Mouse (Mus musculus) G1E (cell line): ENCODE data around the gene Lzts3. TPM values are rescaled to one million over a fixed set of nuclear protein-coding genes. Genes with fewer than 3 reads are reported as not detected.

Experiments
- ATAC-seq: 2 replicates; pipeline ENCODE4 v1.8.0; 2016; ENCODE audit warnings: mild to moderate bottlenecking; ENCODE audit not compliant: insufficient number of reproducible peaks, poor library complexity, low FRiP score, severe bottlenecking; ENCODE audit errors: extremely low read depth
- DNase-seq: peaks from one replicate; pipeline ENCODE4 v3.0.0; 2012; ENCODE audit warnings: low spot score
- H3K27me3 ChIP-seq: 2 replicates; pipeline ENCODE4 v1.6.1; 2012; ENCODE audit warnings: mild to moderate bottlenecking, low read length, inconsistent platforms; ENCODE audit not compliant: insufficient read depth
- H3K36me3 ChIP-seq: replicated peaks from 2 replicates; pipeline ENCODE3; 2012; ENCODE audit warnings: mild to moderate bottlenecking, inconsistent platforms
- H3K4me1 ChIP-seq: 2 replicates; pipeline ENCODE4 v1.6.1; 2012; ENCODE audit warnings: low read depth, low read length, inconsistent platforms, mixed read lengths; ENCODE audit not compliant: insufficient read depth
- H3K4me3 ChIP-seq: 2 replicates; pipeline ENCODE4 v1.5.1; 2012; ENCODE audit warnings: low read depth, mild to moderate bottlenecking, inconsistent platforms, low read length, moderate library complexity, mixed read lengths
- H3K9me3 ChIP-seq: replicated peaks from 2 replicates; pipeline ENCODE4 v1.6.1; 2012; ENCODE audit warnings: inconsistent platforms
- CTCF ChIP-seq: IDR thresholded peaks from 2 replicates; pipeline ENCODE4 v1.5.1; 2012; ENCODE audit warnings: low read depth, low read length, inconsistent platforms, mixed read lengths
- GATA1 ChIP-seq: IDR thresholded peaks from 2 replicates; pipeline ENCODE4 v1.6.1; 2012; ENCODE audit warnings: borderline replicate concordance, low read length, inconsistent platforms, mixed read lengths
- GATA2 ChIP-seq: IDR thresholded peaks from 2 replicates; pipeline ENCODE4 v1.6.1; 2012; ENCODE audit warnings: low read depth, low read length, inconsistent platforms, borderline replicate concordance
- POLR2AphosphoS5 ChIP-seq: IDR thresholded peaks from 2 replicates; pipeline ENCODE4 v1.6.1; 2012; ENCODE audit warnings: low read depth, low read length, inconsistent platforms; ENCODE audit not compliant: insufficient replicate concordance
- TAL1 ChIP-seq: conservative IDR thresholded peaks from 2 replicates; pipeline ENCODE4 v1.6.1; 2012; ENCODE audit warnings: low read depth, low read length, inconsistent platforms, mixed read lengths
- polyA plus RNA-seq: library from polyadenylated mRNA; stranded (reverse); fragments of >175 nt; gene quantifications from 2 replicates; pipeline ENCODE4 v1.2.3, GENCODE M21; 2012
- total RNA-seq, 2 experiments: library from RNA; stranded (forward) in 1 of 2; stranded (reverse) in 1 of 2; fragments of 200-1000 nt in 1 of 2; fragments of >200 nt in 1 of 2; fragmentation: Nextera tagmentation in 1 of 2; gene quantifications; 2 replicates each; pipeline ENCODE4 v1.2.3; 2014 to 2017

Lzts3 gene
- total and polyA plus RNA-seq, 3 experiments = 0.55 to 1.1 TPM; not detected in 1

- DNase-seq = no peak
- Histone ChIP-seq H3K36me3 (peaks cover 46% of the 10 kb centered on the region), H3K9me3 (no peaks in the 10 kb centered on the region), H3K4me1 (peaks cover 29% of the 10 kb centered on the region), H3K4me3 (peak overlapping the region; percentile 98; the same call in 1 of the 2 replicates), H3K27me3 (no peaks in the 10 kb centered on the region)
- ATAC-seq = no peak
- no peak for TF ChIP-seq POLR2AphosphoS5
- no peak for TF ChIP-seq GATA1
- TF ChIP-seq TAL1 = no peak
- peak; percentile 13; the same call in 1 of the 2 replicates for TF ChIP-seq CTCF
- TF ChIP-seq GATA2 = no peak
These were observed 14.2 kb downstream of the Lzts3 start for GRCm38 (mm10) chr2:130628424-130628823.

DNA sequence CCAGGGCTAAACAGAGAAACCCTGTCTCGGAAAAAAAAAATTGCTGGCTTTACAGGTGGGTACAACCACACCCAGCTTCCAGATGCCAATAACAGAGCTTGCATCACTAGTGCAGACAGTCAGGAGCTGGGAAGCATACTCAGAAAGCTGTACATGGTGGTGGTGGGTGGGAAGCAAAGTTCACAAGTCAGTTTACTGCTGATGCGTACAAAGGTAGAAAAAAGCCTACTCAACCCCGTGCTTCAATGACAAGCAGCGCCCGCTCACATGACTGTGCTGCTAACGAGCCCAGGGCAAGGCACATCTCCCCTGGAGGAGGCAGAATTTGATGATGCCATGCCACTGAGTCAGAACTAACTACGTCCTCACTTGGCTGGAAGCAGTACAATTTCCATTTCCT lies 23.6 kb downstream of the Lzts3 start:
- ATAC-seq (no peak), DNase-seq (no peak)
- Histone ChIP-seq H3K27me3 (no peaks in the 10 kb centered on the region), H3K4me3 (no peak overlapping the region), H3K36me3 (peaks cover 90% of the 10 kb centered on the region), H3K9me3 (no peaks in the 10 kb centered on the region), H3K4me1 (no peaks in the 10 kb centered on the region; the same call in 1 of the 2 replicates)
- TF ChIP-seq TAL1 = no peak
- no peak for TF ChIP-seq CTCF
- no peak for TF ChIP-seq POLR2AphosphoS5
- no peak for TF ChIP-seq GATA2
- no peak for TF ChIP-seq GATA1

DNA sequence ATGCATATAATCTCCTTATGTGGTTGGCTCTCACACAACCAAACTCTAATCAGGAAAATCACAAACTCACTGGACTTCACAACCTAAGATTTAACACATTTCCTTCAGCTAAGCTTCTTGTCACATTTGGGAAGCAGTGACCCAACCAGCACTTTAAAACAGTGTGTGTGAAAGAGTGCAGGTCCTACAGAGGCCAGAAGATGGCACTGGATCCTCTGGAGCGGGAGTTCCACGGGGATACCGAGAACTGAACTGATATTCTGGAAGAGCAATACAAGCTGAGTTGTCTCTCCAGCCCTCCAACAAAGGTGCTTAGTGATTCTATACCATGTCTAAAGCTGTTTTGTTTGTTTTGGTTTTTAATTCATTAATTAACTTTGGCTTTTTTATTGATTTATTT lies 29.5 kb downstream of the Lzts3 start:
- Histone ChIP-seq H3K4me1 (no peaks in the 10 kb centered on the region), H3K9me3 (no peaks in the 10 kb centered on the region), H3K36me3 (peaks cover 85% of the 10 kb centered on the region), H3K27me3 (no peaks in the 10 kb centered on the region), H3K4me3 (no peak overlapping the region)
- ATAC-seq (no peak), DNase-seq (no peak)
- TF ChIP-seq POLR2AphosphoS5 (no peak), GATA2 (no peak), GATA1 (no peak), TAL1 (no peak), CTCF (no peak)

DNA sequence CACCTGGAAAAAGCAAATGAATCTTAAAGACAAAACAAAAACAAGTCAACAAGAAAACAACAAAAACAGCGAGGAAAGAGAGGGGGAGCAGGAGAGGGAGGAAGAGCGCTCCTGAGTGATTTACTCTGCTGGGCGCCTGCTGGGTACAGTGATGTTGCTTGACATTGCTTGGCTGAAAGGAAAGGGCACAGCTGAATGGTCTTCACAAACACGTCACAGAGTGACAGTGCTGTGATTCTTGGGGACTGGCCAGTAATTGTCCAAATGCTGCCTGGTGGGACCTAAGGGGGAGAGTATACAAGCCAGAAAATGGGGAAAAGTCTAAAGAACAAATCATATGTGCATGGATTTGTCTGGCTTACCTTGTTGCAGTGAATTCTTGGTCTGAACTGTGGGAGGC lies 40.4 kb downstream of the Lzts3 start:
- Histone ChIP-seq H3K4me3 (no peak overlapping the region), H3K9me3 (no peaks in the 10 kb centered on the region), H3K36me3 (peaks cover 88% of the 10 kb centered on the region), H3K4me1 (peaks cover 15% of the 10 kb centered on the region), H3K27me3 (no peaks in the 10 kb centered on the region)
- no peak for TF ChIP-seq GATA1
- TF ChIP-seq GATA2 = no peak
- no peak for TF ChIP-seq CTCF
- no peak for TF ChIP-seq POLR2AphosphoS5
- no peak for TF ChIP-seq TAL1
- ATAC-seq = no peak
- no peak for DNase-seq

GRCm38 (mm10) chr2:130598399-130598798 lies 44.2 kb downstream of the Lzts3 start:
- no peaks in the 10 kb centered on the region for H3K27me3 ChIP-seq
- DNase-seq (no peak), ATAC-seq (no peak)
- peaks cover 91% of the 10 kb centered on the region for H3K36me3 ChIP-seq
- H3K9me3 ChIP-seq = no peaks in the 10 kb centered on the region
- no peak overlapping the region for H3K4me3 ChIP-seq
- no peak for TF ChIP-seq GATA2
- TF ChIP-seq CTCF = no peak
- no peak for TF ChIP-seq POLR2AphosphoS5
- peaks cover 18% of the 10 kb centered on the region for H3K4me1 ChIP-seq

DNA sequence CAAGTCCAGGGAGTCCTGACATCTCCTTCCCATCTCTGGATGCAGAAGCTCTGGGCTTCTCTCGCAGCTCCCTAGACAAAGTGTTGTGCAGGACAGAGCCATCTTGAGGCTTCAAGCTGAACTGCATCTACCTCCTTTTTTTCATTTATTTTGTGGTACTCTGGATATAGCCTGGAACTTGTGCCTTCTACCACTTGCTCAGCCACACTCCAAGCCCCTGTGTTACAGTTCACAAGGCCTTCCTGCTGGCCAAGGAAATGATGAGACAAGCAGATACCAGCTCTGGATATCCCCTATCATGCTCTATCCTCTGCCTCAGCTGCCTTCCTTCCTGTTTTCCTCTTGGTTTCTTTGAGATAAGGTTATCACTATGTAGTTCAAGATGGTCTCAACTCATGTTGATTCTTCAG lies 45.0 kb downstream of the Lzts3 start:
- Histone ChIP-seq H3K9me3 (no peaks in the 10 kb centered on the region), H3K27me3 (no peaks in the 10 kb centered on the region), H3K4me1 (peaks cover 18% of the 10 kb centered on the region), H3K36me3 (peaks cover 91% of the 10 kb centered on the region), H3K4me3 (no peak overlapping the region)
- ATAC-seq (peak; percentile 88), DNase-seq (peak; percentile 33)
- TF ChIP-seq CTCF (0 out of 2 replicates have a peak, but pooled peaks have one; percentile 22), TAL1 (no peak), POLR2AphosphoS5 (no peak), GATA2 (no peak), GATA1 (no peak)

- TF ChIP-seq POLR2AphosphoS5 (no peak), GATA2 (no peak), TAL1 (no peak), GATA1 (no peak), CTCF (no peak)
- Histone ChIP-seq H3K4me1 (peaks cover 18% of the 10 kb centered on the region), H3K36me3 (peaks cover 93% of the 10 kb centered on the region), H3K4me3 (no peak overlapping the region), H3K27me3 (no peaks in the 10 kb centered on the region), H3K9me3 (no peaks in the 10 kb centered on the region)
- ATAC-seq = no peak
- DNase-seq = no peak
These were observed 47.0 kb downstream of the Lzts3 start for GRCm38 (mm10) chr2:130595596-130595995.
